Mouse (Mus musculus) ES-E14 (cell line): Measurements from ENCODE around the gene Klhl22. TPM values are rescaled to one million over a fixed set of nuclear protein-coding genes. Genes with fewer than 3 reads are reported as not detected.

Source experiments
- DNase-seq: peaks from one replicate; pipeline ENCODE4 v3.0.0-alpha.2; 2013; ENCODE audit warnings: low read depth, low spot score
- H3K27ac ChIP-seq: 2 replicates; pipeline ENCODE4 v1.5.1; 2012; ENCODE audit warnings: low read depth, mild to moderate bottlenecking, low read length, moderate library complexity, mixed read lengths; ENCODE audit not compliant: poor library complexity, insufficient read depth, severe bottlenecking
- H3K36me3 ChIP-seq: 2 replicates; pipeline ENCODE4 v1.6.1; 2012; ENCODE audit warnings: mild to moderate bottlenecking, low read length, moderate library complexity, mixed read lengths; ENCODE audit not compliant: control insufficient read depth, poor library complexity, insufficient read depth, severe bottlenecking
- H3K4me1 ChIP-seq, 2 experiments: fragments of 150-350 bp in 1 of 2; sonication (generic) in 1 of 2; 2 replicates each; pipeline ENCODE4 v1.6.1; 2012; ENCODE audit warnings: low read length in 2 of 2, mild to moderate bottlenecking in 1 of 2, mixed read lengths in 1 of 2; ENCODE audit not compliant: control insufficient read depth in 2 of 2, insufficient read depth in 2 of 2, poor library complexity in 1 of 2
- H3K4me3 ChIP-seq, 2 experiments: fragments of 150-350 bp in 1 of 2; sonication (generic) in 1 of 2; 2 replicates each; pipeline ENCODE4 v1.5.1; 2012; ENCODE audit warnings: low read length in 2 of 2, low read depth in 1 of 2, mild to moderate bottlenecking in 1 of 2, mixed read lengths in 1 of 2; ENCODE audit not compliant: insufficient read depth in 1 of 2, poor library complexity in 1 of 2, severe bottlenecking in 1 of 2
- H3K9ac ChIP-seq: 2 replicates; pipeline ENCODE4 v1.6.1; 2012; ENCODE audit warnings: low read depth, mild to moderate bottlenecking, low read length, mixed read lengths; ENCODE audit not compliant: poor library complexity, insufficient read depth, severe bottlenecking
- H3K9me3 ChIP-seq: fragments of 150-350 bp; sonication (generic); 2 replicates; pipeline ENCODE4 v1.6.1; 2012; ENCODE audit warnings: low read depth, mild to moderate bottlenecking, low read length; ENCODE audit not compliant: control insufficient read depth, insufficient read depth
- CHD2 ChIP-seq: IDR thresholded peaks from 2 replicates; pipeline ENCODE4 v1.6.1; 2014; ENCODE audit warnings: mild to moderate bottlenecking, low read depth, low read length, inconsistent platforms
- HCFC1 ChIP-seq: IDR thresholded peaks from 2 replicates; pipeline ENCODE4 v1.6.1; 2012; ENCODE audit warnings: low read length, inconsistent platforms, borderline replicate concordance; ENCODE audit not compliant: insufficient read depth
- MAFK ChIP-seq: IDR thresholded peaks from 2 replicates; pipeline ENCODE4 v1.6.1; 2014; ENCODE audit warnings: mild to moderate bottlenecking, low read depth, low read length, inconsistent platforms; ENCODE audit not compliant: insufficient read depth
- ZC3H11A ChIP-seq: IDR thresholded peaks from 2 replicates; pipeline ENCODE4 v1.6.1; 2012; ENCODE audit warnings: low read depth, mild to moderate bottlenecking, inconsistent platforms, low read length, borderline replicate concordance
- ZNF384 ChIP-seq: IDR thresholded peaks from 2 replicates; pipeline ENCODE4 v1.6.1; 2012; ENCODE audit warnings: low read depth, low read length, inconsistent platforms
- in situ Hi-C, 2 experiments: fragments of 600-800 bp; cut with MboI; formaldehyde crosslinking; loops; one replicate each; pipeline ENCODE4 v1.15.1; 2025; ENCODE audit warnings: low sequenced_read_pairs in 2 of 2, inconsistent platforms in 1 of 2; ENCODE audit not compliant: unreplicated experiment in 2 of 2
- total RNA-seq: library from RNA; depleted of rRNA; stranded (reverse); fragments of 300-350 nt; gene quantifications from 2 replicates; pipeline ENCODE4 v1.2.3, GENCODE M21; 2012; rRNA removed

Gene Klhl22
- total RNA-seq, 1 experiment: 64.7 TPM

- Histone ChIP-seq H3K36me3 (peaks cover 35% of the 10 kb centered on the region), H3K4me1 (no peaks in the 10 kb centered on the region), H3K9ac (no peak overlapping the region), H3K9me3 (no peaks in the 10 kb centered on the region), H3K27ac (no peak overlapping the region), H3K4me3 (no peak overlapping the region)
- in situ Hi-C loops: no loop called here
- no peak for TF ChIP-seq HCFC1
- TF ChIP-seq MAFK: no peak
- TF ChIP-seq ZNF384: no peak
- TF ChIP-seq CHD2: no peak
- TF ChIP-seq ZC3H11A: no peak
- no peak for DNase-seq
These were observed 80.6 kb downstream of the Klhl22 start for GRCm38 (mm10) chr16:17839976-17840375.

GRCm38 (mm10) chr16:17842437-17842836, 83.0 kb downstream of the Klhl22 start:
- in situ Hi-C loops: no loop called here
- peaks cover 42% of the 10 kb centered on the region for H3K36me3 ChIP-seq
- TF ChIP-seq ZC3H11A (no peak), MAFK (no peak), HCFC1 (no peak), ZNF384 (no peak)
- no peak overlapping the region for H3K27ac ChIP-seq
- no peak for DNase-seq
- H3K9ac ChIP-seq: no peak overlapping the region
- no peak overlapping the region for H3K4me3 ChIP-seq
- no peaks in the 10 kb centered on the region for H3K4me1 ChIP-seq
- no peaks in the 10 kb centered on the region for H3K9me3 ChIP-seq

Other genes with a start within 250 kb of the Klhl22 start
- 24.4 and 32.9 TPM in 2 replicates for gene Thap7, start 228.5 kb upstream of the Klhl22 start, total RNA-seq
- gene Lrrc74b, start 198.4 kb upstream of the Klhl22 start, total RNA-seq: 0.09 TPM in 1 of 2 replicates, not detected in the other
- 0.09 and 0.42 TPM in 2 replicates for gene P2rx6, start 197.7 kb upstream of the Klhl22 start, total RNA-seq
- gene Slc7a4, start 176.4 kb upstream of the Klhl22 start, total RNA-seq: 2.9 and 6.9 TPM in 2 replicates
- 123 and 130 TPM in 2 replicates for gene Smpd4, start 140.3 kb upstream of the Klhl22 start, total RNA-seq
- gene Ccdc74a, start 113.1 kb upstream of the Klhl22 start, total RNA-seq: 2.3 and 4.5 TPM in 2 replicates
- gene Med15, start 26.7 kb upstream of the Klhl22 start, total RNA-seq: 32.7 and 36.6 TPM in 2 replicates
- gene Scarf2, start 37.7 kb downstream of the Klhl22 start, total RNA-seq: 7.2 and 8.1 TPM in 2 replicates
- 0.16 TPM in 1 of 2 replicates, not detected in the other for gene B830017H08Rik, start 73.5 kb downstream of the Klhl22 start, total RNA-seq
- gene Car15, start 78.7 kb downstream of the Klhl22 start, total RNA-seq: 2.4 and 3.5 TPM in 2 replicates
- gene Gm20518, start 132.1 kb downstream of the Klhl22 start, total RNA-seq: 0.22 and 1.5 TPM in 2 replicates
- gene Tssk1, start 134.6 kb downstream of the Klhl22 start, total RNA-seq: 0.16 TPM in 1 of 2 replicates, not detected in the other
- 78.0 and 112 TPM in 2 replicates for gene Dgcr2, start 138.9 kb downstream of the Klhl22 start, total RNA-seq
- gene Tssk2, start 139.0 kb downstream of the Klhl22 start, total RNA-seq: 0.16 and 0.18 TPM in 2 replicates
- gene Ess2, start 151.7 kb downstream of the Klhl22 start, total RNA-seq: 27.2 and 30.2 TPM in 2 replicates
- gene Gsc2, start 155.4 kb downstream of the Klhl22 start, total RNA-seq: 0.85 and 1.2 TPM in 2 replicates
- gene Slc25a1, start 168.6 kb downstream of the Klhl22 start, total RNA-seq: 97.9 and 111 TPM in 2 replicates
- gene Vpreb2, start 220.8 kb downstream of the Klhl22 start, total RNA-seq: not detected in 2 replicates